Comparison of ENCODE assay signal across 1 mouse cellular context in genomic region chr12:79437572-79437971, GRCm38 (mm10).
TF ChIP-seq lines count a peak whose summit lies in the region.

No protein-coding gene starts in this region.

TF ChIP-seq in CH12.LX, 34 proteins besides CTCF, POLR2A, EP300 and RAD21 (continued from another document):
- TF ChIP-seq USF1 (IDR thresholded peaks at IDR 0.05; ENCODE audit: low read depth, low read length) (no peak), MEF2A (IDR thresholded peaks at IDR 0.05; ENCODE audit: borderline replicate concordance, low read depth, low read length) (peak; percentile 86), RCOR1 (conservative IDR thresholded peaks at IDR 0.05; ENCODE audit: low read depth, low read length) (no peak), BHLHE40 (IDR thresholded peaks at IDR 0.05; ENCODE audit: low read depth, low read length) (peak; percentile 60; the same call in 1 of the 2 replicates), ELF1 (IDR thresholded peaks at IDR 0.05; ENCODE audit: low read depth, low read length) (peak; percentile 49; the same call in 1 of the 2 replicates), CHD2 (IDR thresholded peaks at IDR 0.05; ENCODE audit: low read length) (0 out of 2 replicates have a peak, but pooled peaks have one; percentile 42), MYC (IDR thresholded peaks at IDR 0.05; ENCODE audit: low read depth, low read length) (no peak), POLR2AphosphoS2 (IDR thresholded peaks at IDR 0.05; ENCODE audit: low read depth, low read length) (no peak), ZMIZ1 (IDR thresholded peaks at IDR 0.05; ENCODE audit: low read depth, low read length) (no peak), PAX5 (IDR thresholded peaks at IDR 0.05; ENCODE audit: low read length) (no peak), ZC3H11A (IDR thresholded peaks at IDR 0.05; ENCODE audit: low read depth, low read length) (no peak)
